Mouse (Mus musculus): ENCODE results near the gene Pmis2. TPM values are rescaled to one million over a fixed set of nuclear protein-coding genes. Genes with fewer than 3 reads are reported as not detected.
A peak's percentile ranks its signal among the peaks of the same experiment; 100 is the strongest.

Gene Pmis2
- polyA plus RNA-seq, 1 experiment = not detected

DNA sequence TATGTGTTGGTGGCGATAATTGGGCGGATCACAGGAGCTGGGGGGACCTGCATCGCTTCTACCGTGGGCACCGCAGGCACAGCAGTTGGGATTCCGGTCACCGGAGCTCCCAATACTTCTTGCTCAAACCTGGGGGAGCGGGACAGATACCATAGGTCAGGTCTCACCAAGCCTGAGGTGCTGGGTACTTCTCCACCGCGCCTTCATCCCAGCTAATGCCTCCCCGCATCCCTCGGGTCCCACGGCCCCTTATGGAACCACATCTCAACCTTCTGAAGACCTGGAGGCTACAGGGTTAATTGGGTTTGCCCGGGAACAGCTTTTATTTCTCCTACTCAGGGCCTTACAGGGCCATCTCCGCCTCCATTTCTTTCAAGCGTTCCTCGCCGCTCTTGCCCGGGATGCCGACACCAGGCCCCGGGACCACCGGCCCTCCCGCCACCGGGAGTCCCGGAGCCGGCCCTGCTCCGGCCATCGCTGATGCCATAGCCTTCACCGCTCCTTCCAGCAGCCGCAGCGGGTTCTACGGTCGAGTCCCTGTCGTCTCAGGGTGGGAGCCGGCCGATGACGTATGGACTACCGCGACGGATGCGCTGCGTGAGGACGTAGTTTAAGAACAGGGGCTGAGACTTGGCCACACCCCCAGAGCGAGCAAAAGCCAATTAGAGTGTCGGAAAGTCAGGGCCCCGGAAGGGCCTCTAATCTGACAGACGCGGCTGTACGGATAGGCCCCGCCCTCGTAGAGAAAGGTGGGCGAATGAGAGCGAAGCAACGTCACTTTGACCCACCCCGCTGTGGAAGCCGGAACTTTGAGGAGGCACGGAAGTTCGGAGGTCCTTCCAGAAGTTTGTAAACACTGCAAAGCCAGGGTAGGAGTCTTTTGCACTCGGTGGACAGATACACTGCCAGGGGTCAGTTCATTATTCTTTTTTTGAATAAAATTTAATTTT lies 21.5 kb downstream of the Pmis2 start, which contains the start of gene Rbm42:
Gene Rbm42 (minus strand): TSS at position 727 of the 950 bp plus-strand sequence.
- peak within 1 kb of the TSS; percentile 38 for H3K27ac ChIP-seq (ENCODE audit: control insufficient read depth, insufficient read depth, low read depth, low read length, poor library complexity)
- 3% methylated on average over 59 of the region's 59 CpGs for WGBS
- TF ChIP-seq CTCF (IDR thresholded peaks at IDR 0.05; ENCODE audit: control insufficient read depth, insufficient read depth, low read length) (no peak), POLR2A (IDR thresholded peaks at IDR 0.05; ENCODE audit: borderline replicate concordance, control insufficient read depth, low read depth, low read length) (peak; percentile 79; the same call in 1 of the 2 replicates)
- H3K4me3 ChIP-seq (replicated peaks; ENCODE audit: control insufficient read depth, low read depth, low read length) = peak within 1 kb of the TSS; percentile 85
- H3K4me1 ChIP-seq (ENCODE audit: control insufficient read depth, insufficient read depth, low read length) = no peaks in the 10 kb centered on the region

DNA sequence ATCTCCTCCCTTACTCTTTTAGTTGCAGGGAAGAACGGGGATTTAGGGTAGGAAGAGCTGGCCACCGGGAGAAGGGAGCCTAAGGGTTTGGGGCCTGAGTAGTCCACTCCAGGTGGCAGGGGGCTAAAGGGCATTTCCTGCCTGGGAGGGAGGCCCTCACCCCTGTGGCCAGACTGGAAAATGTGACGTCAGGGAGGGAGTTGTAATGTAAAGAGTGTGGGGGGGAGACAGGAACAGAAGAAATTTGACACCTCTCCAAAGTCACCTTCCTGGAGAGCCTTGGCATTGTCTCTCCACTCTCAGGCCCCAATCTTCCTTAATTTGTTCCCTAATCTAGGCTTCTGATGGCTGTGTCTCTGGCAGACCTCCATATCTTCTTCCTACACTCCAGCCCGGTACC lies 32.3 kb downstream of the Pmis2 start:
- Histone ChIP-seq H3K4me3 (replicated peaks; ENCODE audit: control insufficient read depth, low read depth, low read length) (no peak overlapping the region), H3K4me1 (ENCODE audit: control insufficient read depth, insufficient read depth, low read length) (no peaks in the 10 kb centered on the region), H3K27ac (ENCODE audit: control insufficient read depth, insufficient read depth, low read depth, low read length, poor library complexity) (no peak overlapping the region)
- no peak for TF ChIP-seq CTCF (IDR thresholded peaks at IDR 0.05; ENCODE audit: control insufficient read depth, insufficient read depth, low read length)
- no peak for TF ChIP-seq POLR2A (IDR thresholded peaks at IDR 0.05; ENCODE audit: borderline replicate concordance, control insufficient read depth, low read depth, low read length)
- WGBS = 22% methylated on average over 4 of the region's 4 CpGs

DNA sequence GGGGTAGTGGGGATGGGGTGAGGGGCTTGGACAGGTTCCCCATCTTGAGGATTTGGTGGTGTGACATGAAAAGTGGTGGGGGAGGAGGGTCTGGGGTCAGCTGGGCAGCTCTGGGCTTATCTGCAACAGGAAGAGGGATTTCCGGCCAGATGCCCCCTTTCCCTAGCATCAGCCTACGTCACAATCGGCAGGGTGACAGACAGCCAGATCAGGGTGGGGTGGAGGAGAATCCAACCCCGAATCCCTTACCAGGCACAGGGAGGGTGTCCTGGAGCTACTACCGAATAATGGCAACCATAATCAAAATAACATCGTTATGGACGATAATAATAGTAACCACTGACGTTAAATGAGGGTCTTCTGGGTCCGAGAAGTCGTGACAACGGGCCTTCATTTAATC lies 35.0 kb downstream of the Pmis2 start:
- 34% methylated on average over 11 of the region's 11 CpGs for WGBS
- no peak overlapping the region for H3K4me3 ChIP-seq (replicated peaks; ENCODE audit: control insufficient read depth, low read depth, low read length)
- no peak for TF ChIP-seq CTCF (IDR thresholded peaks at IDR 0.05; ENCODE audit: control insufficient read depth, insufficient read depth, low read length)
- no peak for TF ChIP-seq POLR2A (IDR thresholded peaks at IDR 0.05; ENCODE audit: borderline replicate concordance, control insufficient read depth, low read depth, low read length)
- H3K27ac ChIP-seq (ENCODE audit: control insufficient read depth, insufficient read depth, low read depth, low read length, poor library complexity) = no peak overlapping the region
- H3K4me1 ChIP-seq (ENCODE audit: control insufficient read depth, insufficient read depth, low read length) = no peaks in the 10 kb centered on the region; the same call in 1 of the 2 replicates

DNA sequence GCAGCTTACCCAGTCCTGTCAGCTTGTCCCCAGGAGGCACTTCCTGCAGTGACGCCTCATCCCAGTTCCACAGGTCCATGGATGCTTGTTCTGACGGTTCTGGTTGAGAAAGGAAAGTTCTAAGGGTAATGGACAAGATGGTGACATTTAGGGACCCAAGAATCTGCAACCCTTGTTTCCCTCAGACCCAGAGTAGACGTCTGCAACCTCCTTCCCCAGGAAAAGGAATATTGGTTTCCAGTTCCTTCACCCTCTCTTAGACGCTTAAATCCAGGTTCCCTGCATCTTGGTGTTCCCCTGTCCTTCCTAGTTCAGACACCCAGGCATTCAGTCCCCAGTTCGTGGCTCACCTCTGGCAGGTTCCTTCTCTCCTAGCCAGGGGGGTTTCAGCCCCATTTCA lies 35.7 kb downstream of the Pmis2 start, which contains the start of gene Etv2:
Gene Etv2 (minus strand): TSS at position 101 of the 400 bp plus-strand sequence.
- no peak for TF ChIP-seq POLR2A (IDR thresholded peaks at IDR 0.05; ENCODE audit: borderline replicate concordance, control insufficient read depth, low read depth, low read length)
- no peak for TF ChIP-seq CTCF (IDR thresholded peaks at IDR 0.05; ENCODE audit: control insufficient read depth, insufficient read depth, low read length)
- no peaks in the 10 kb centered on the region; the same call in 1 of the 2 replicates for H3K4me1 ChIP-seq (ENCODE audit: control insufficient read depth, insufficient read depth, low read length)
- WGBS = 4% methylated on average over 5 of the region's 5 CpGs
- no peak within 1 kb of the TSS for H3K27ac ChIP-seq (ENCODE audit: control insufficient read depth, insufficient read depth, low read depth, low read length, poor library complexity)
- no peak within 1 kb of the TSS for H3K4me3 ChIP-seq (replicated peaks; ENCODE audit: control insufficient read depth, low read depth, low read length)

DNA sequence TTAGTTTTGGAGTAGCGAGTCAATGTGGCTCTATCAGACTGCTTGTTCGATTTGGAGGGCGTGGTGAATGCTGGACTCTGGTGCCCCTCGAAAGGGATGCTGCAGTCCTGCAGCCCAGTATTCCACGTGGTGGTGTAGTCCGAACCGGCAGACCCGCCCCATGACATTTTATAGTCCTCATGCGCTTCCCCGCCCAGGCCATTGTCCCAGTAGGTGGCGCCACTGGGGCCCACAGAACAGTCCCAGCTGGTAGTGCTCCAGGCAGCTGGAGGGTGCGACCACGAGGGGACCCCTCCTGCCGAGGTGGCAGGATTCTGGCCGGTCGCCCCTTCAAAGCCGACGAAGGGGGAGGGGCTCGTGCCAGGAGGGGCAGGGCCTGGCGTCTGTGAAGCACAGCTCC lies 36.8 kb downstream of the Pmis2 start:
- 3% methylated on average over 20 of the region's 20 CpGs for WGBS
- TF ChIP-seq POLR2A (IDR thresholded peaks at IDR 0.05; ENCODE audit: borderline replicate concordance, control insufficient read depth, low read depth, low read length) (no peak), CTCF (IDR thresholded peaks at IDR 0.05; ENCODE audit: control insufficient read depth, insufficient read depth, low read length) (peak; percentile 66)
- H3K4me1 ChIP-seq (ENCODE audit: control insufficient read depth, insufficient read depth, low read length) = no peaks in the 10 kb centered on the region; the same call in 1 of the 2 replicates
- H3K27ac ChIP-seq (ENCODE audit: control insufficient read depth, insufficient read depth, low read depth, low read length, poor library complexity) = no peak overlapping the region
- no peak overlapping the region for H3K4me3 ChIP-seq (replicated peaks; ENCODE audit: control insufficient read depth, low read depth, low read length)

DNA sequence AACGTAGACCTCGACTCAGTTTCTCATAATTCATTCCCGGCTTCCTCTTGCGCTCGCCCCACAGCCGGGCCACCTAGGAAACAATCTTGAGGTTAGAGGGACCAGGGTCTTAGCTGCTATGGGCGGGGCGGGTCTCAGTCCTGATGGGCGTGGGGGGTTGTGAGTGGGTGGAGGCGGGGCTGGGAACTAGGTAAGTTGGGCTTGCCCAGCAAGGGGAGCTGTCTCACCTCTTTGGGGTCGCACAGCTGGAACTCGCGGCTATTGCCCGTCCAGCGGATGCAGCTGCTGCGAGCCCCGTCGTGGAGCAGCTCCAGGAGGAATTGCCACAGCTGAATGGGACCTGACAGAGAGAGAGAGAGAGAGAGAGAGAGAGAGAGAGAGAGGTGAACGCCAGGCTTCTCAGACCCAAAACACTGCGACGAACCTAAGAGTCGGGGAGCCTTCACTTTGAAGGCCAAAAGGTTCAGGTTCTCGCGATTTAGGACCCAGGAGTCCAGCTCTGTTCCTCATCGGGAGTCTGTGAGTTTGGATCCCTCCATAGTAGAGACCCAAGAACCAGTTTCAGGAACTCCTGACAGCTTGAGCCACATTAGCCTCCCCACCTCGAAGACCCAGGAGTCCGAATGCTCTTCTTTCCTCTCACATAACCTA lies 37.5 kb downstream of the Pmis2 start:
- WGBS = 4% methylated on average over 27 of the region's 27 CpGs
- Histone ChIP-seq H3K4me3 (replicated peaks; ENCODE audit: control insufficient read depth, low read depth, low read length) (no peak overlapping the region), H3K27ac (ENCODE audit: control insufficient read depth, insufficient read depth, low read depth, low read length, poor library complexity) (no peak overlapping the region)

DNA sequence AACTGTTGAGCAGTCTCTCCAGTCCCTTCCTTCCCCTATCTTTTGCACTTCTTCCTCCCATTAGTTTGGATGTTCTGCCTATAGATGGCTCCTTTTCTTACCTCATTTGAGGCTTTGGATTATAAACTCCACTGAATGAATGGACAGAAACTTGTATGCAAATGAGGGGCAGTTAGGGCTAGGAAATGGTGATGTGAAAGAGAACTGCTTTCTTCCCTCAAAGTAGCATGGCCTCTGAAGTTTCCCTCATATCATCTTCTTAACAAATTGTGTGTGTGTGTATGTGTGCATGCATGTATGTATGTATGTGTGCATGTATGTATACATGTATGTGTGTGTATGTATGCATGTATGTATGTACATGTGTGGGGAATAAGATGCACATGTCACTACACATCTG lies 42.4 kb downstream of the Pmis2 start:
- TF ChIP-seq CTCF (IDR thresholded peaks at IDR 0.05; ENCODE audit: control insufficient read depth, insufficient read depth, low read length) (no peak), POLR2A (IDR thresholded peaks at IDR 0.05; ENCODE audit: borderline replicate concordance, control insufficient read depth, low read depth, low read length) (no peak)
- H3K27ac ChIP-seq (ENCODE audit: control insufficient read depth, insufficient read depth, low read depth, low read length, poor library complexity) = no peak overlapping the region
- H3K4me3 ChIP-seq (replicated peaks; ENCODE audit: control insufficient read depth, low read depth, low read length) = no peak overlapping the region
- no peaks in the 10 kb centered on the region; the same call in 1 of the 2 replicates for H3K4me1 ChIP-seq (ENCODE audit: control insufficient read depth, insufficient read depth, low read length)

More for the DNA sequence above, 37.5 kb downstream of the Pmis2 start:
- no peak for TF ChIP-seq CTCF (IDR thresholded peaks at IDR 0.05; ENCODE audit: control insufficient read depth, insufficient read depth, low read length)
- TF ChIP-seq POLR2A (IDR thresholded peaks at IDR 0.05; ENCODE audit: borderline replicate concordance, control insufficient read depth, low read depth, low read length) = no peak
- no peaks in the 10 kb centered on the region; the same call in 1 of the 2 replicates for H3K4me1 ChIP-seq (ENCODE audit: control insufficient read depth, insufficient read depth, low read length)

DNA sequence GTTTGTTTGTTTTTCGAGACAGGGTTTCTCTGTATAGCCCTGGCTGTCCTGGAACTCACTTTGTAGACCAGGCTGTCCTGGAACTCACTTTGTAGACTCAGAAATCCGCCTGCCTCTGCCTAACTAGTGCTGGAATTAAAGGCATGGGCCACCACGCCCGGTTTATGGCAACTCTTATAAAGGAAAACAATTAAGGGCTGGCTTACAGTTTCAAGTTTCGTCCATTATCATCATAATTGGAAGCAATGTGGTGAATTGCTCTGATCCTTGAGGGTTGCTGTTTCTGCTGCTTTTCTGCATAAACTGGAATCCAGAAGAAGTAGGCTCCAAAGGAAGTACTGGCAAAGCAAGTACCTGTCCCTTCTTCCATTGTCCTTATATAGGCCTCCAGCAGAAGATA lies 44.8 kb downstream of the Pmis2 start:
- WGBS = 79% methylated on average over 5 of the region's 5 CpGs
- Histone ChIP-seq H3K27ac (ENCODE audit: control insufficient read depth, insufficient read depth, low read depth, low read length, poor library complexity) (no peak overlapping the region), H3K4me3 (replicated peaks; ENCODE audit: control insufficient read depth, low read depth, low read length) (no peak overlapping the region), H3K4me1 (ENCODE audit: control insufficient read depth, insufficient read depth, low read length) (no peaks in the 10 kb centered on the region)
- TF ChIP-seq POLR2A (IDR thresholded peaks at IDR 0.05; ENCODE audit: borderline replicate concordance, control insufficient read depth, low read depth, low read length) = no peak
- no peak for TF ChIP-seq CTCF (IDR thresholded peaks at IDR 0.05; ENCODE audit: control insufficient read depth, insufficient read depth, low read length)

Measured in bone marrow, adult 2 months (tissue).